Mouse (Mus musculus): ENCODE measurements around the gene Ndrg2.
"Not testable (repeated sequence)": the region's sequence is repeated elsewhere in the genome, so short reads cannot be mapped to it uniquely, and the experiment has no call there.

The Ndrg2 gene

DNA sequence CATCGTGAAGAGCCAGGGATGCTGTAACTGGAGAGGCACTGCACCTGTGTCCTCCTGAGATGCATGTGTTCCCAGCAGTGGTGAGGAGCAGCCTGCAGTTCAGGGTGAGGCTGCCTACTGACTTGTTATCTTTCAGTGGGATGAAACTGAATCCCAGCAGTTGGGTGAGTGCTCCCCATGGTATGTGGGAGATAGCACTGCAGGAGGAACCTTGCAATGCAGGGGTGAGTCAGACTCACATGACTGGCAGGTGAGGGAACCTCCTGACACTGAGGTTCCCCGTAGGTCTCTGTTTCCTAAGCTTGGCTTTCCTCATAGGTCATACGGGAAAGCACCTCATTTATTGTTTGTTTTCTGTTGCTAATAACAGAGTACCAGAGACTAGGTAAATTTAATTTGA, 36.4 kb downstream of the Ndrg2 start:
- DNase-seq (ENCODE audit: low read depth) = no peak

GRCm38 (mm10) chr14:51871741-51872140, 42.2 kb downstream of the Ndrg2 start:
- no peak for DNase-seq (ENCODE audit: low read depth)

DNA sequence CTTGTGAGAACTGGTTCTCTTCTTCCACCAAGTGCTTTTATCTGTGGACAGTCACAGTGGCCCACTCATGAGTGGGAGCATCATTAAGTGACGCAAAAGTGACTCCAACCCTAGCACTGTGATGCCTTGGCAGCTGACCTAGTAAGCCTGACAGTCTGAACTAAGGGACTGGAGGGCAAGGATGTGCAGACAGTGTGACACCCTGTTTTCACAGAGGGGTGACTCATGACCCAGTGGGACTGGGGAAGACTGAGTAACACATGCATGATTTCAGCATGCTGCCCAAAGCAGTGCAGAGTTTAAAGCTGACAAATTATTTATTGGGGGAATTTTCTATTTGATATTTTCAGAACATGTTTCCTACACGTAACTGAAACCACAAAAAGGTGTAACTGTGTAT, 43.2 kb downstream of the Ndrg2 start:
- DNase-seq (ENCODE audit: low read depth) = no peak

- DNase-seq (ENCODE audit: low read depth) = not testable (repeated sequence)
Measured at GRCm38 (mm10) chr14:51863603-51864002, 50.4 kb downstream of the Ndrg2 start.

GRCm38 (mm10) chr14:51855280-51855679, 58.7 kb downstream of the Ndrg2 start:
- DNase-seq (ENCODE audit: low read depth) = not testable (repeated sequence)

Measured in induced T-regulatory cell, adult 2 months (primary cell).